Mouse (Mus musculus) bone marrow, adult 2 months (tissue): ENCODE results near the gene Ube2d2b.

Experiments
- CTCF ChIP-seq: fragments of 200-500 bp; IDR thresholded peaks from 2 replicates; pipeline ENCODE4 v1.5.1; 2011; ENCODE audit warnings: low read length, control low read depth; ENCODE audit not compliant: control insufficient read depth, insufficient read depth
- POLR2A ChIP-seq: fragments of 200-500 bp; IDR thresholded peaks from 2 replicates; pipeline ENCODE4 v1.6.1; 2011; ENCODE audit warnings: low read depth, mild to moderate bottlenecking, control low read depth, low read length, borderline replicate concordance; ENCODE audit not compliant: control insufficient read depth

DNA sequence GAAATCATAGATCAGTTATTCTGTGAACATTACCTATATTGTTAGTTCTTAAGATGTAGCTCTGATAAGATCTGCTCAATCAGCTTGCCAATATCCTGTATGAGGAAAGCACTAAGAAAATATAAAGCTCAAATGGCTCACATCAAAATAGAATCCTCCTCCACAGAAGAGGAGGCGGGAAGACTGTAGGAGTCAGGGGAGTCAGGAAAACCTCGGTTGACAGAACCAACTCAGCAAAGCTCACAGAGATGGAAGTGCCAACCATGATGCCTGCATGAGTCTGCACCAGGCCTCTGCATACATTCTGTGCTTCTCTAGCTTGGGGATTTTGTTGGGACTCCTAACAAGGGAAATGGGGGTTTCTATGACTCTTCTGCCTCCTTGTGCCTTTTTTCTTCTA, 28.7 kb upstream of the Ube2d2b start:
- no peak for TF ChIP-seq POLR2A
- no peak for TF ChIP-seq CTCF
